14 mouse cellular contexts compared by ENCODE assay signal in genomic region chr7:90353488-90354228, GRCm38 (mm10). TPM values are rescaled to one million over a fixed set of nuclear protein-coding genes. Genes with fewer than 3 reads are reported as not detected.
DNase-seq lines count a peak whose midpoint lies in the region; ATAC-seq and TF ChIP-seq lines count a peak whose summit lies in the region.
"Had no signal": no experiment of that assay in that cellular context is flagged by ENCODE, and none has a peak within 500 bp of the region (broad histone marks: within the 10 kb centered on the region; RNA-seq: fewer than 3 reads in every experiment).

No protein-coding gene starts in this region.

- no peaks in the 10 kb centered on the region for H3K9me3 ChIP-seq in kidney, embryonic 14.5 days (ENCODE audit: control insufficient read depth, low read length)
- H3K9me3 ChIP-seq: embryonic facial prominence, embryonic 13.5 days; forebrain, embryonic 15.5 days; neural tube, embryonic 12.5 days had no signal

- H3K27me3 ChIP-seq in spleen, adult 2 months (ENCODE audit: control insufficient read depth, insufficient read depth, low read length), result no peaks in the 10 kb centered on the region
- H3K27me3 ChIP-seq in kidney, embryonic 14.5 days (ENCODE audit: control insufficient read depth, insufficient read depth, low read length), result no peaks in the 10 kb centered on the region
- H3K27me3 ChIP-seq: embryonic facial prominence, embryonic 13.5 days; forebrain, embryonic 15.5 days; neural tube, embryonic 12.5 days had no signal

- no peak overlapping the region for H3K9ac ChIP-seq in kidney, embryonic 14.5 days (ENCODE audit: low read depth, low read length)
- H3K9ac ChIP-seq: embryonic facial prominence, embryonic 13.5 days; forebrain, embryonic 15.5 days; neural tube, embryonic 12.5 days had no signal

- 34% methylated on average over 12 of the region's 12 CpGs for WGBS in spleen, adult 2 months
- WGBS in kidney, embryonic 14.5 days, result 56% methylated on average over 12 of the region's 12 CpGs

- 0 out of 2 replicates have a peak, but pooled peaks have one; percentile 19 for ATAC-seq in frontal cortex, adult (ENCODE audit: low TSS enrichment)
- ATAC-seq in kidney, embryonic 14.5 days (ENCODE audit: low FRiP score, low TSS enrichment), result no peak
- ATAC-seq: forebrain, embryonic 15.5 days; intestine, postnatal 0 days had no signal

- no peak for TF ChIP-seq POLR2A in spleen, adult 2 months (IDR thresholded peaks at IDR 0.05; ENCODE audit: low read depth, low read length)

- DNase-seq in frontal cortex, postnatal 10 days (ENCODE audit: low spot score in 2 of 2), result no peak
- peak; percentile 18 to 66 for DNase-seq in spleen, adult 2 months (ENCODE audit: low read depth in 1 of 2, low spot score in 2 of 2)
- DNase-seq in spleen, postnatal 14 days (ENCODE audit: low spot score in 2 of 2), result no peak
- peak; percentile 82 to 88 for DNase-seq in natural killer cell, adult 2 months (ENCODE audit: low spot score in 2 of 2)
- peak; percentile 63 for DNase-seq in thymus, postnatal 4 days
- DNase-seq in kidney, postnatal 25 days, result no peak
- DNase-seq: cerebellum, postnatal 10 days; left cerebral cortex, postnatal 4 days had no signal

- H3K27ac ChIP-seq in spleen, adult 2 months (ENCODE audit: insufficient read depth, low read length), result peak overlapping the region; percentile 75
- no peak overlapping the region for H3K27ac ChIP-seq in kidney, embryonic 14.5 days (ENCODE audit: low read depth, low read length)
- H3K27ac ChIP-seq: embryonic facial prominence, embryonic 13.5 days; forebrain, embryonic 15.5 days; neural tube, embryonic 12.5 days had no signal

- no peak overlapping the region for H3K4me2 ChIP-seq in kidney, embryonic 14.5 days (replicated peaks; ENCODE audit: low read depth, low read length)
- H3K4me2 ChIP-seq: embryonic facial prominence, embryonic 13.5 days; forebrain, embryonic 15.5 days; neural tube, embryonic 12.5 days had no signal

- H3K36me3 ChIP-seq in spleen, adult 2 months (ENCODE audit: control insufficient read depth, insufficient read depth, low read length), result no peaks in the 10 kb centered on the region
- H3K36me3 ChIP-seq in kidney, embryonic 14.5 days (ENCODE audit: control insufficient read depth, insufficient read depth, low read length), result no peaks in the 10 kb centered on the region
- H3K36me3 ChIP-seq: embryonic facial prominence, embryonic 13.5 days; forebrain, embryonic 15.5 days; neural tube, embryonic 12.5 days had no signal

- peaks cover 2% of the 10 kb centered on the region; the same call in 1 of the 2 replicates for H3K4me1 ChIP-seq in spleen, adult 2 months (ENCODE audit: control insufficient read depth, insufficient read depth, insufficient read length)
- no peaks in the 10 kb centered on the region for H3K4me1 ChIP-seq in kidney, embryonic 14.5 days (ENCODE audit: control insufficient read depth, insufficient read depth, low read length)
- H3K4me1 ChIP-seq: embryonic facial prominence, embryonic 13.5 days; forebrain, embryonic 15.5 days; neural tube, embryonic 12.5 days had no signal

- TF ChIP-seq CTCF in spleen, adult 2 months (IDR thresholded peaks at IDR 0.05; ENCODE audit: extremely low read depth, insufficient read depth, insufficient read length, insufficient replicate concordance), result no peak

- no peak overlapping the region for H3K4me3 ChIP-seq in spleen, adult 2 months (ENCODE audit: extremely low read depth, insufficient read depth, insufficient read length)
- no peak overlapping the region for H3K4me3 ChIP-seq in kidney, embryonic 14.5 days (ENCODE audit: low read length)
- H3K4me3 ChIP-seq: embryonic facial prominence, embryonic 13.5 days; forebrain, embryonic 15.5 days; neural tube, embryonic 12.5 days had no signal

RNA-seq across cellular contexts. Expression of gene Sytl2, which starts 51.6 kb away (rescaled TPM):
- 1.2 and 1.4 TPM in 2 replicates for polyA plus RNA-seq in spleen, adult 2 months (2012; rRNA removed)
- 3.8 and 9.2 TPM in 2 replicates for polyA plus RNA-seq in kidney, embryonic 14.5 days (2014; fragmentation: Nextera tagmentation; extraction: Ambion mirVana)

Comparison
In these comparisons a context has a peak if more than half of its experiments do, and no peak if none do; other contexts are left out.
1. DNase-seq: peak in spleen, adult 2 months (2 of 2), natural killer cell, adult 2 months (2 of 2) and thymus, postnatal 4 days (single experiment); none in frontal cortex, postnatal 10 days (0 of 2), spleen, postnatal 14 days (0 of 2) and kidney, postnatal 25 days (0 of 2).